Mouse (Mus musculus): Measurements from ENCODE around the gene Ubxn11.

The Ubxn11 gene

DNA sequence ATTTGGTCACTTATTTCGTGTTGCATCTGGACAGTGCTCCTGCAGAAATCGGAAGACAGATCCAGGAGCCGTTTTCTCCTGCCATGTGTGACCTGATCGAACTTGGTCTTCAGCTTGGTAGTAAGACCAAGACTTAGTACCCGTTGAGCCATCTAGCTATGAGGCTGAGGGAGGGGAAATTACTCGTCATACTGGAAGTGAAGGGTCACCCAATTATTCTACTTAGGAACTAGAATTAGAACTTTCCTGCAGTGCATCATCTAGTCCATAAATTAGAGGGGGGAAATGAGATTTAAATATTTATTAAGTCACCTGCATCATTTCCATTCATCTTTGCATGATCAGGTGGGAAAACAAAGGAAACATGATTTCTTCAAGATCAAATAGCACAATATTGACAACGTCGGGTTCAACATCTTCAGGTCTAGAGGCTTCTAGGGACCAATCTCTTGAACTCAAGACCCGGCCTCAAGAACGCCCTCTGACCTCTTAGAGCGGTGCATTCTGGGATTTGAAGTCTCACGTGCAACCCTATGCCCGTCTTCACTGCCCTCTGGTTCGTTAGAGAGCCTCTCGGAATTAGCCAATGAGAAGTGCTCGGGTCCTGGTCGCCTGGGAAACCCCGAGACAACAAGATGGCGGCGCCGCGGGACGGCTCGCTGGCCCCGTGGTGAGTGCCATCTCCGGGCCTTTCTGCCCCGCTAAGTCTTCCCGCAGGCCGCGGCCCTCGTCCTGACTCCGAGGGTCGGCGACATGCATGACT is at the start of gene Ubxn11:
Gene Ubxn11, plus strand, starts transcription at position 592 of the 763 bp plus-strand sequence.
- DNase-seq (ENCODE audit: inconsistent age in 2 of 2, low spot score in 1 of 2), result peak; percentile 89 to 96

DNA sequence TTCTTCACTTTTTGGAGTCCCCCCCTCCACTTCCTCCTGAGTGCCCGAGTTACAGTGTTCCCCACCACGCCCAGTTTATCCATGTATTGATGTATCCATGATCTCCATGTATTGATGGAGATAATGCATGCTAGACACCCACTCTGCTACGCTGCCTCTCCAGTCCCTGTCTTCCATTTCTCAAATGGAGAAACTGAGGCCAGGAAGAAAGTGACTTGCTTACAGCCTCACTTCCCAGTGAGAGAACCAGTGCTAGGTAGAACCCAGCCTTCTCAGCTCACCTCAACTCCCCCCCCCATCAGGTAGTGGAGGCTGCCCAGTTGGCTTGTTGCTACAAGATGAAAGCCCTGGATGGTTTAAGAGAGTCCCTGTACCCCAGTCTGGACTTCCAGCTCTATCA is 48.8 kb upstream of the Ubxn11 start, which contains the start of gene Zfp683:
Gene Zfp683, plus strand, starts transcription at position 301 of the 400 bp plus-strand sequence.
- DNase-seq (ENCODE audit: inconsistent age in 2 of 2, low spot score in 1 of 2), result no peak

DNA sequence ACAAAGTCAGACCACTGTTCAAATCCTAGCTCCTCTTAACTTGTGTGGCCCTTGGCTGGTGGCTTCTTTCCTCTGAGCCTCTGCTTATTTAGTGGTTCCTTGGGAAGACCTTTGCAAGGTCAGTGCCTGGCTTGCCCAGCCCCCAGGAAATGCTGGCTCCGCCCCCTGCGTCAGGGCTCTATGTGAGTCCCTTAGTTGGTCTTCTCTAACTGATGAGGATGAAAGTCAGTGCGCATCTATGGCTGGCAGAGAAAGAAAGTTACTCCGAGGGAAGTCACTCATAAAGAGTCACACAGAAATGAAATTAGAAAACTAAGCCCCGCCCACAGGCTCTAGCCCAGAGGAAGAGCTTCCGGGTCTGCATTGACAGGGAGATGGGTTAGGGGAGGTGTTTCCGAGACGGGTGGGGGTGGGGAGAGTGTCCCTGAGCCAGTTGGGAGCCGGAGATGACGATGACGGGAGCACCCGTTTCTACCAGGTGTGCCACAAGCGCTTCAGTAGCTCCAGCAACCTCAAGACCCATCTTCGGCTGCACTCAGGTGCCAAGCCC is 44.1 kb upstream of the Ubxn11 start:
- DNase-seq (ENCODE audit: inconsistent age in 2 of 2, low spot score in 1 of 2), result no peak

- DNase-seq (ENCODE audit: inconsistent age in 2 of 2, low spot score in 1 of 2), result no peak
Observed at GRCm38 (mm10) chr4:134058908-134059307, 43.5 kb upstream of the Ubxn11 start.

DNA sequence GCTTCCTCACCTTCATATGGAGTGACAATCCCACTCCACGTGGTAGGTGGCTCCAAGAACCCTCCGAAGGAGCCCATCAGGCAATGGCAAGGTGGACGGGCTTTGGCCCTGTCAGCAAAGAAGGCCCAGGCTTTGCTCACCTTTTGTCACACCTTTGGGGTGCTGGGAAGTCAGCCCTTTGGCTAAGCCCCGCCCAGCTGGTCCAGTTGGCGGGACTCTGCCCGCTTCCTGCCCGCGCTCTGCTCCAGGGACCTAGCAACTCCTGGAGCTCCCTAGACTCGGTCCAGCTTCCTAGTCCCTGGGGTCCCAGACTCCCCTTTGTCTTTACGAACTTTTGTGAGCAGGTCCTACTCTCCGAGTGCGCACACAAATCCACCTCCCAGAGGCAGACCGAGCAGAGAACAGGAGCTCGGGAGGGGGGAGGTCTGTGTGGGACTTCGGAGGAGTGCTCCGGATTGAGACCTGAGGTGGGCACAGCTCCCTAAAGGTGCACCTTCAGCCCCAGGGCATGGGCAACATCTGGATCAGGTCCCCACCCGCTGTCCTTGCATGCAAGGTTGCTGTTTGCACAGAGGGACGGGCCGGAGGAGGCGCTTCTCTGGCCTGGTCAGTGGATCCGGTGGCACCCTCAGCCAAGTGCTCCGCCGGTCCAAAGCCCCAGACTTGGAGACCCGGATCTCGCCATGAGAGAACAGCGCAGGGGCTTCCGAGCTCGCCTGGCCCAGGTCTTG is 42.1 kb upstream of the Ubxn11 start, which contains the start of gene Crybg2:
Gene Crybg2, plus strand, starts transcription at position 681 of the 731 bp plus-strand sequence.
- DNase-seq (ENCODE audit: inconsistent age in 2 of 2, low spot score in 1 of 2), result no peak

GRCm38 (mm10) chr4:134061166-134061830 is 41.1 kb upstream of the Ubxn11 start:
- DNase-seq (ENCODE audit: inconsistent age in 2 of 2, low spot score in 1 of 2), result no peak

DNA sequence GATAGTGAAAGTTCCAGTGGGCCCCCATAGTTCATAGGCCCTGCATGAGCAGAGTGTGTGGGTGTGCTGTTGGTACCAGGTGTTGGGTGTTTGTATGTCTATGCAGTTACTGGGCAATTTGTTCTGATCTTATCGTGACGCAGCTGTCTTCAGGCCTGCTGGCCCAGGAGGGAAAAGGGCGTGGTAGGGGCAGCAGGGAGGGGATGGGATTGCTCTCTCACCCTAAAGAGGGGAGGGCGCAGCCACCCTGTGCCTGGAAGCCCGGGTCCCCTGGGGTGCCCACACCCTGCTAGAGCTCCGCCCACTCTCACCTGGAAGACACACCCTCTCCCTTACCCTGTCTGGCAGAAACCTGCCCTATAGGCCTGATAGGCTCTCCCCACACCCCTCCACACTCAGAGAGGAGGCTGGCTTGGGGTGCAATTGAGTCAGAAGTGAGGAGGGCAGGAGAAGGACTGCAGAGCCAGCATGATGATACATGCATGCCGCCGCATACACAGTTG is 40.4 kb upstream of the Ubxn11 start:
- DNase-seq (ENCODE audit: inconsistent age in 2 of 2, low spot score in 1 of 2), result no peak

DNA sequence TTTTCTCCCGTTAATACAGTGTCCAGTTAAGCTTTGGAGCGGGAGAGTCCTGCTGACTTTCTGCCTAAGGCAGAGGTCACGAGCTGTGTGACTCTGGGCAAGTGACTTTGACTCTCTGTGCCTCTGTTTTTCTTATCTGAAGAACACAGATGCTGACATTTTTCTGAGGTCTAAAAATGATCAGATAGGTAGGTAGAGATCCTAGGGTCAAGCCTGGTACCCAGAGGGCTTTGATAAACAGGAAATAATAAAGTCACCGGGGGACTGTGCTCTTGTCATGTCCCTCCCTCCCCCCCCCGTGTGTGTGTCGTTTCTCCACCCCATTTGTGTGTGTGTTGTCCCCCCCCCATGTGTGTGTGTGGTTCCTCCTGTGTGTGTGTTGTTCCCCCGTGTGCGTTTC is 39.8 kb upstream of the Ubxn11 start:
- DNase-seq (ENCODE audit: inconsistent age in 2 of 2, low spot score in 1 of 2), result no peak

DNA sequence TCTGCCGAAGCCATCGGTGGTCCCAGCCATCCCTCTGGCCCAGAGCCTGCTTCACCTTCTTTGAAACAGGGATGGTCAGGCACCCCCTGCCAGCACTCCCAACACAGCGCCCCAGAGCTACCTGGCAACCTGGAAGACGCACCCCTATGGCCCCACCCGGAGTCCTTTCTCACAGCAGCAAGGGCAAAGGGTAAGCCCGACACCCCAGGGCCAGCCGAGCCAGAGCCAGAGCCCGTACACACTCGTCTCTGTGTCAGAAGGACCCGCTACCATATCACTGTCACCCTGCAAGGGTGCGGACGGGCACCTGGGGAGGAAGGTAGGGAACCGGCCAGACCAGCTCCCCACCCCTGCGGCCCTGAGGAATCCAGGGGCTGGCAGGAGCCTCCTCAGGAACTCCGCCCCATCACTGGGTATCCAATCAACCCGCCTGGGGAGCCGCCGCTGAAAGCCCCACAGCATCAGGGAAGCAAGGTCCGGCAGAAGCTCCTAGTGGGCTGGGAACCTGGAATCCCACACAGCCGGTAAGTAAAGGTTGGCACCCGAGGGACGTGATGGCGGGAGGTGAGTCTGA is 36.9 kb upstream of the Ubxn11 start:
- no peak for DNase-seq (ENCODE audit: inconsistent age in 2 of 2, low spot score in 1 of 2)

- DNase-seq (ENCODE audit: inconsistent age in 2 of 2, low spot score in 1 of 2), result no peak
Observed at GRCm38 (mm10) chr4:134067383-134067782, 35.0 kb upstream of the Ubxn11 start.

GRCm38 (mm10) chr4:134067833-134068544 is 34.4 kb upstream of the Ubxn11 start:
- DNase-seq (ENCODE audit: inconsistent age in 2 of 2, low spot score in 1 of 2), result no peak

- DNase-seq (ENCODE audit: inconsistent age in 2 of 2, low spot score in 1 of 2), result no peak
Observed at GRCm38 (mm10) chr4:134068793-134069580, 33.4 kb upstream of the Ubxn11 start.

- DNase-seq (ENCODE audit: inconsistent age in 2 of 2, low spot score in 1 of 2), result peak; percentile 57 to 73
Observed at GRCm38 (mm10) chr4:134078694-134079093, 23.7 kb upstream of the Ubxn11 start.

GRCm38 (mm10) chr4:134080674-134081073 is 21.7 kb upstream of the Ubxn11 start:
- DNase-seq (ENCODE audit: inconsistent age in 2 of 2, low spot score in 1 of 2), result no peak

DNA sequence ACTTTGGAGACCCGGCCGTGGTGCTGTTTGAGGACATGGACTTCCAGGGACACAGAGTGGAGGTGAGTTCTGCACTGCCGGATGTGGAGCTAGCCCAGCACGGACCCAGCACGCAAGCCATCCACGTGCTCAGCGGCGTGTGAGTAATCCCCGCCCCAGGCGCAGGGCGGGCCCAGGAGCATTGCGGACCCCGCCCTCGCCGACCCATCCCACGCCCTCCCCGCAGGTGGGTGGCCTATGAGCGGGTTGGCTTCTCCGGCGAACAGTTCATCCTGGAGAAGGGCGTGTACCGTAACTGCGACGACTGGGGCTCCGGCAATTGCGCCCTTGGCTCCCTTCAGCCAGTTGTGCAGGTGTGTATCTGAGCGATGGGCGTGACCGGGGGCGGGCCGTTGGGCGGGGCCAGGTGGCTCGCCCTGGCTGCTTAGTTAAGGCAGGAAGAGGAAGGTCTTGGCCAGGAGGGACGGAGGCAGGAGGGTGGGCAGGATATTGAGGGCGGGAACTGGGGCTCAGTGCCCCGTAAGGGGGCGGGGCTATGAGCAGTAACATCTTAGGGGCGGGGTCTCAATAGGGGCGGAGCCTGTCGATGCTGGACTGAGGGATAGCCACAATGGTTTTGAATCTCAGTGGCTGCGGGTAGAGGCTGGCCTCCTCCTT is 20.5 kb upstream of the Ubxn11 start:
- DNase-seq (ENCODE audit: inconsistent age in 2 of 2, low spot score in 1 of 2), result peak; percentile 70 to 87

DNA sequence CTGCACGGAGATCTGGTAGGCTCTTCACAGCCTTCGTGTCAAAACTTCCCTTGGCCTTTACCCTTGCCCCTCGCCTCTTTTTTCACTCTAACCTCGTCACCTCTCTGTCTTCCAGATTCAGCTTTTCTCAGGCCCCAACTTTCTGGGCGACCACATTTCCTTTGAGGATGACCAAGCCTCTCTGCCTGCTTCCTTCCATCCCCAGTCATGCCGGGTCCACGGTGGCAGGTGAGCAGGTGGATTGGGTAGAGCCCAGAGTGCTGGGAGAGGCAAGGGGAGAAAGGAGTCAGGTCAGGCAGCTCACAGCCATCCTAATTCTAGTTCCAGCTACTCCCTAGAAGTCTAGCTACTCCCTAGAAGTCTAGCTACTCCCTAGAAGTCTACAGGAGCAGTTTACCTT is 19.9 kb upstream of the Ubxn11 start:
- no peak for DNase-seq (ENCODE audit: inconsistent age in 2 of 2, low spot score in 1 of 2)

GRCm38 (mm10) chr4:134084999-134085398 is 17.4 kb upstream of the Ubxn11 start:
- no peak for DNase-seq (ENCODE audit: inconsistent age in 2 of 2, low spot score in 1 of 2)

- DNase-seq (ENCODE audit: inconsistent age in 2 of 2, low spot score in 1 of 2), result peak; percentile 38 to 76
Observed at GRCm38 (mm10) chr4:134087412-134087811, 15.0 kb upstream of the Ubxn11 start.

DNA sequence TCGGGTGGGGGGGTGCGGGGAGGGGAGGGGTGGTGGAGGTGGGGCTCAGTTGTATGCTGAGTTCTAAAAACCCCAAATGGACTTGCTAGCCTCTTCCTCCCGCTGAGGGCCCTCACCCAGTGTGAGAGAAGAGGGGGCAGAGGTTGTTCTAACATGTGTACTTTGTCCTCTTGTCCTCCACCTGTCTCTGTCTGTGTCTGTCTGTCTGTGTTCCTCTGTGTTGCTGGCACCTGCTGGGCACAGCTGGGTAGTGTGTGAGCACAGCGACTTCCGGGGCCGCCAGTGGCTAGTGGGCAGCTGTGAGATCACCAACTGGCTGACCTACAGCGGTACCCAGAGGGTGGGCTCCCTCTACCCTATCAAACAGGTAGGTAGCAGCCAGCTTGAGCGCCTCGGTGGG is 13.3 kb upstream of the Ubxn11 start:
- DNase-seq (ENCODE audit: inconsistent age in 2 of 2, low spot score in 1 of 2), result no peak
